Mouse (Mus musculus) frontal cortex, postnatal 25 days (tissue): ENCODE data around the gene Fam117b.

Experiments used
- DNase-seq, 2 experiments: peaks; one replicate each; pipeline ENCODE4 v3.0.0; 2022; ENCODE audit warnings: low spot score in 2 of 2

The Fam117b gene

GRCm38 (mm10) chr1:59986626-59987025 lies 73.8 kb downstream of the Fam117b start:
- DNase-seq = no peak

GRCm38 (mm10) chr1:59987399-59988040 lies 74.7 kb downstream of the Fam117b start:
- DNase-seq = peak in 1 of 2 experiments; percentile 24

- no peak for DNase-seq
Measured at GRCm38 (mm10) chr1:59995646-59996045, 82.8 kb downstream of the Fam117b start.

- DNase-seq = no peak
Measured at GRCm38 (mm10) chr1:59997352-59997751, 84.5 kb downstream of the Fam117b start.

GRCm38 (mm10) chr1:60000319-60000718 lies 87.5 kb downstream of the Fam117b start:
- no peak for DNase-seq

GRCm38 (mm10) chr1:60007337-60007736 lies 94.5 kb downstream of the Fam117b start:
- no peak for DNase-seq

- no peak for DNase-seq
Measured at GRCm38 (mm10) chr1:60008743-60009142, 95.9 kb downstream of the Fam117b start.

GRCm38 (mm10) chr1:60013779-60014178 lies 101.0 kb downstream of the Fam117b start:
- no peak for DNase-seq

- DNase-seq = no peak
Measured at GRCm38 (mm10) chr1:60015511-60015910, 102.7 kb downstream of the Fam117b start.

- no peak for DNase-seq
Measured at GRCm38 (mm10) chr1:60016136-60016611, 103.4 kb downstream of the Fam117b start.

- no peak for DNase-seq
Measured at GRCm38 (mm10) chr1:60017031-60017469, 104.2 kb downstream of the Fam117b start.
